Mouse (Mus musculus) adrenal gland, postnatal 14 days (tissue): Measurements from ENCODE around the gene Reep3. TPM values are rescaled to one million over a fixed set of nuclear protein-coding genes. Genes with fewer than 3 reads are reported as not detected.

Experiments
- DNase-seq: peaks from one replicate; pipeline ENCODE4 v3.0.0; 2021; ENCODE audit warnings: mixed read lengths
- total RNA-seq: library from RNA; stranded (reverse); gene quantifications from 2 replicates; pipeline ENCODE4 v1.2.3, GENCODE M21; 2021

Reep3 gene
- total RNA-seq, 1 experiment from 2014 or later = 47.1 TPM

- DNase-seq = no peak
Observed at GRCm38 (mm10) chr10:67052429-67052828, 44.3 kb downstream of the Reep3 start.

DNA sequence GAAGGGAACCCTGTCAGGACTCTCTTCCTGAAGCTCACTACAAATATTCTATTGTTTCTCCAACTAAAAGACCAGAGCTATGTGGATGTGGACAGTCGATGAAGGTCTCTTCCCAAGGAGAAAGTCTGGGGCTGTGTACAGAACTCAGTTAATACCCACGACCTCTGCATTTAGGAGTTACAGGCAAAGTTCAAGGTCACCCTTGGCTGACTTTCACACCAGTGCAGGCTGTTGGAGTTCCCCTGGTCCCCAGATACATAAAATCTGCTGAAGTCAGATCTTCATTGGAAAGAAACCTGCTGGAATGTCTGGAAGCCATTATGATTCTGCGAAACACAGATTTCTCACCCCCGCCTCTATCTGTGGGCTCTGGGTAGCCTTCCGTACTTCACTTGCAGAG, 45.3 kb downstream of the Reep3 start:
- no peak for DNase-seq

- no peak for DNase-seq
Observed at GRCm38 (mm10) chr10:67050766-67051165, 46.0 kb downstream of the Reep3 start.

GRCm38 (mm10) chr10:67049621-67050020, 47.1 kb downstream of the Reep3 start:
- no peak for DNase-seq

DNA sequence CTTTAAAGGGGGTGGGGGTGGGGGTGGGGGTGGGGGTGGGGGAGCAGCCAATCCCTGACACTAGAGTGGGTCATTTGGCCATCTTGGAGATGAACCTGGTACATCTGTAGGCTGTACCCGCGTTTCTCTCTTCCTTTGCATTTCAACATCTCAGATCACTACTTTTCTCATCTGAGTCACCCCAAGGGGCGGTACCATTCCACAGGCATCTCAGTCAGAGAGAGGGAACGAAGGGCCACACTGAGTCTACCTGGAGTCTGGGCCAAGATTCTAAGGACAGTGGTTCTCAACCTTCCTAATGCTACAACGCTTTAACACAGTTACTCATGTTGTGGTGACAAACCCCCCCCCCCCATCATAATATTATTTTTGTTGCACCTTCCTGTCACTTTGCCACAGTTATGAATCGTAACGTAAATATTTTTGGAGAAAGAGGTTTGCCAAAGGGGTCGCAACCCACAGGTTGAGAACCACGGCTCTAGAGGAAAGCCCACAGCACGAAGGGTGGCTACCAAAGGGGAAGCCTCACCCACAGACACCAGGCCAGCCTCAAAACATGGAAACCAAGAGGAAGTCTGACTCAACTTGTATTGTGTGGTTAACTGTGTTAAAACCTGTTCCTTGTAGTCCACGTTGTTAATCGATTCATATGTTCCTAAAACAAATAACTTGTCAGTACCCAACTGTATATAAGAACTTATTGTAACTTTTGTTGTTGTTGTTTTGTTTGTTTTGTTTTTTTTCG, 47.7 kb downstream of the Reep3 start:
- DNase-seq = no peak

DNA sequence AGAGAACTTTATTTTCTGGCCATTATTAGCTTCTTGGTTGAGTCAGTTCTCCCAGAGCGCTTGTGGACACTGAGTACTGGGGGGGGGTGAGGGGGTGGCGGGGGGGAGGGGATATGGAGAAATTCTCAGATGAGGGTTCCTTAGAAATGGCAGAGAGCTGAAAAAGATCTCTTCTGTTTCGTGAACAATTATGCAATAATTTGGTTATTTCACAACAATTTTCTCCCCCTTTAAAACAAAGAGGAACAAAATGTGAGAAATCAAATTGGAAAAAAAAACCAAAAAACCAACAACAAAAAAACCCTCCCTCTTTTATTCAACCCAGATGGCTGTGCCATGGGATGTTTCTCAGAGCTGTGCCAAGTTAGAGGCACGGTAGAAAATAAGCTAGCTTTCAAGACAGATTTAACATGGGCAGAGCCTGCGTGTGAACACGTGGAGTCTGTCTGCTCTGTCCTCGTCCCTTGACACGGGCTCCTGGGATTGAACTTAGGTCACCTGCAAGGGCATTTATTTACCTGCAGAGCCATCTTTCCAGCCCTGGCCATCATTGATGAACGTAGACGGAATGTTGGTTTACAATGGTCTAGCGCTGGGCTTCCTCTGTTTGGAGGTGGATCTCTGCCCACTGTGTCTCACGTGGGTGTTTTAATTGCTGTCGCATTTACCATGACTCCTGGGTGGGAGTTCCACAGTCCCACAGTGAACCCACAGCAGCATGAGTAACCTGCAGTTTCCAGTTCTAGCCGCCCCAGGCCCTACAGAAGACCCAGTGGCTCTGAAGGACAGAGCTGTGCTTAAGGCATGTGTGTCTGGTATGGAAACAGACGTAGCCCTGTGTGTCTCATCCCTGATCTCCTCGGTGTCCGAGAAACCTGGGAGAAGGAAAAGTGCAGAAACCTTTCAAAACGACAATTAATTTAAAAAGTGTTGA, 48.8 kb downstream of the Reep3 start:
- DNase-seq = no peak

DNA sequence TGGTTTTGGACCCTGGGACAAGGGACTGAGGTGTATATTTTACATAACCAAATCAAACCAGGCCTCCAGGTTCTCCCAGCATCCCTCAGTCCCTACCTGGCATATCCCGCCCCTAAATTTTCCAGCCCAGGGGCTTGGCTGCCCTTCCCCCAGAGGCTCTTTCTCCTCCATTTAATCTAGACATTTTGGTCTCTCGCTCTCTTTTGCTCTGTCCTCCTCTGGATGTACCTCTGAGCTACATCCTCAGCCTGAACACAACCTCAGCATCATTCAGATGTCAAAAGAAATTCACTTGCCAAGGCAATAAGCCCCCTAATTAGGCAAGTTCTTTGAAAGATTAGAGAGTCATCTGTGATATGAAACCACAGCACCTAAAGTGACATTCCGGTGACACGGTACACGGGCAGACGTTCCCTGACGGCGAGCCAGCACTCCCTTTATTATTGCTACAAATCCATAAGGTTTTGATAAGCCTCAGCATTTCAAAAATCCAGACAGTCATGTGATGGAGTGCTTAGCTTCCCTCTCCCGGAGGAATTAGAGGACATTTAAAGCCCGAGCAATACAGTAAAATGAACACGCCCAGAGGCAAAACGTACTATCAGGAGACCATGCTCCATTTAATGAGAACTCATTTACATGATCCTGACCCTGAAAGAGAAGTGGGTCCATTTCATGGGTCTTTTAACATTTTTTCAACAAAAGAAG, 51.4 kb downstream of the Reep3 start:
- no peak for DNase-seq

DNA sequence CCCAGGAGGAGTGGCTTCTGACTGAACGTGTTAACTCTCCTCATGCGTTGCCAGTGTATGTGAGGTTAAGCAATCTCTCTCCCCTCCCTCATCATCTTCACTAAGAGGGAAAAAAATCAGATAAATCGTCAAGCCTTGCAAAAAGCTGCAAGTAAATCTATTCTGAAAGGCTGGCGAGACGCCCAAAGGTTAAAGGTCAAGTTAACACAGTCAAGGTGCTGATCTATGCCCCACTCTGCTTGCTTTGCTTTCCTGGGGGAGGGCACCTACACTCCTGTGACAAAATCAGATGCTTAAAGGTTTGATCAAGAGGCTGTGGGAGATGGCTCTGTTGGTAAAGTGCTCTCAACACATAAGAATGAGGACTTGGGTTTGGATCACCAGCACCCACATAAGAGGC, 52.4 kb downstream of the Reep3 start:
- DNase-seq = peak; percentile 53

DNA sequence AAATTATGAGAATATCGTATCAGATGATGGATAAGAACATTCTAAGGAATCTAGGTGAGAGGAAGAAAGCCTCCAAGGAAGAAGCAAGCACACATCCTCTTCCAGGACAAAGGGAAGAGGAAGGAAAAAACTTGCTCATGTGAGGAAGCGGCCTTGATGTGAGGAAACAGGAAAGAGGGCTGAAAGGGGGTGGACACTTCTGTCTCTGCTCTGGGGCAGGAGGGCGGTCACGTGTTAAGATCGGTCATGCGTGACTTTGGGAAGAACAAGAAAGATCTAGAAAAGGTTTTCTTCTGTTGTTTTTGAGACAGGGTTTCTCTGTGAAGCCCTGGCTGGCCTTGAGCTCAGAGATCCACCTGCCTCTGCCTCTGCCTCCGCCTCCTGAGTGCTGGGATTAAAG, 53.5 kb downstream of the Reep3 start:
- no peak for DNase-seq

DNA sequence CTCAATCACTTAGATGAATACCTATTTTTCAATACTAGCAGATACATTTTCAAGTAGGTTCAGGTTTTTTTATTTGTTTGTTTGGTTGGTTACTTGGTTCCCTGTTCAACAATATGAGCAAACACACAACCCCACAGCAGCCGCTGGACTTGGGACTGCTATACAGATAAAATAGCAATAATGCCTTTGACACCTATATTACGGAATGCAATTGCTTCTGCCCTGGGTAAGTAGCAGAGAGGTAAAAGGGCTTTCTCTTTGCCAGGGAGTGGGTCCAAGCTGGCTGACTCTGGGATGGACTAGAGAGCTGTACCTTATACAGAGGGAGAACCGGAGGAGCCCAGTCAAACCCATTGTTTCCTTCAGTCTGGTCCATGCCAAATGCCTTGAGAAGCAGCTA, 56.3 kb downstream of the Reep3 start:
- no peak for DNase-seq

GRCm38 (mm10) chr10:67039001-67039400, 57.7 kb downstream of the Reep3 start:
- DNase-seq = no peak

GRCm38 (mm10) chr10:67036542-67036941, 60.2 kb downstream of the Reep3 start:
- no peak for DNase-seq

DNA sequence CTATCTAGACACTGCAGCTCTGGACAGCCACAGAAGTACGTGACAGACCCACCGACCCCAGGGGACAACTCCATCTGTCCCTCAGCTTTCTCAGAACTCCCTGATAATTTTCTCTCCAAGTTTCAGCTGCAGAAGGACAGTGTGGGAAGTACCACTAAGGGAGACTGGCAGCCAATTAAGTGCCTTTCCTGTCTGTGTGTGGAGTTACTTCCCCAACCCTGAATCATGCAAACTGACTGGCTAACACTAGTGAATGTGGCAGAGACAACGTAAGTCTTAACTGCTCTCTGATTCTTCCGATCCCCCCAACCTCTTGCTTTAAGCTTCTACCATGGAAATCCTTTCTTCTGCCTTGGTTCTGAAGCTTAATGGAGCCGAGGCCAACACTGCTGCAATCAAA, 60.6 kb downstream of the Reep3 start:
- DNase-seq = no peak

- DNase-seq = no peak
Observed at GRCm38 (mm10) chr10:67031186-67031585, 65.6 kb downstream of the Reep3 start.

DNA sequence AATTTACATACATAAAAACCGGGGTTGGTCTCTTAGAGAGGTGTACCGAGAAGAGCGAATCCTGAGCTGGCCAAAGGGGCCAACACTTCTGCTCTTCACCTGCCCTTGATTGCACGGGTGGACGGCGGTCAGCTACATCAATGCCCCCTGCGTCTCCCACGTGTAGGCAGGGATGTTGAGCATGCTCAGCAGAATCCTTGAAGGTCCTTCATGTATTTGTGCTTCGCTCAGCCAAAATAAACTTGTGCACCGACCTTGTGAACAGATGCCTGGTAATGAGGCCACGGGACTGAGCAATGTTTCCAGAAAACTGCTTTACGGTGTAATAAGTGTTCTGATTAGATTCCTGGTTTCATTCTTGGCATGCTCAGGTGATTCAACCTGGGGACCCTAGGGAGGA, 67.4 kb downstream of the Reep3 start:
- peak; percentile 37 for DNase-seq

DNA sequence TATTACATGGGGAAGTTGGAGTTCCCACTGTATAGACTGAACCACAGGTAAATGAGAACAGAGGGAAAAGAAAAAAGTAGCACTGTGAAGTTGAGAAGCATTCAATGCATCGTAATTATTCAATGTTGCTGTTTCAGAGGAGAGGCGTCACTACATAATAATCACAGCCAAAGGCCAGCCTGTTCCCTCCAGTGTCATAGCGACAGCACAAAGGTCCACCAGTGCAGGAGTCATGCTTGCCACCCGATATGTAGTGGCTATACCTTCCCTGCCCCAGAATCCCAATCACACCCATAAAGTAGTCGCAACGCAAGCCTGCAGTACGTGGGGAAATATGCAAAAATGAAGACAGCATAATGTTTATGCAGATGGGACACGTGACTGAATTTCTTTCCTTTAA, 70.4 kb downstream of the Reep3 start:
- DNase-seq = no peak

DNA sequence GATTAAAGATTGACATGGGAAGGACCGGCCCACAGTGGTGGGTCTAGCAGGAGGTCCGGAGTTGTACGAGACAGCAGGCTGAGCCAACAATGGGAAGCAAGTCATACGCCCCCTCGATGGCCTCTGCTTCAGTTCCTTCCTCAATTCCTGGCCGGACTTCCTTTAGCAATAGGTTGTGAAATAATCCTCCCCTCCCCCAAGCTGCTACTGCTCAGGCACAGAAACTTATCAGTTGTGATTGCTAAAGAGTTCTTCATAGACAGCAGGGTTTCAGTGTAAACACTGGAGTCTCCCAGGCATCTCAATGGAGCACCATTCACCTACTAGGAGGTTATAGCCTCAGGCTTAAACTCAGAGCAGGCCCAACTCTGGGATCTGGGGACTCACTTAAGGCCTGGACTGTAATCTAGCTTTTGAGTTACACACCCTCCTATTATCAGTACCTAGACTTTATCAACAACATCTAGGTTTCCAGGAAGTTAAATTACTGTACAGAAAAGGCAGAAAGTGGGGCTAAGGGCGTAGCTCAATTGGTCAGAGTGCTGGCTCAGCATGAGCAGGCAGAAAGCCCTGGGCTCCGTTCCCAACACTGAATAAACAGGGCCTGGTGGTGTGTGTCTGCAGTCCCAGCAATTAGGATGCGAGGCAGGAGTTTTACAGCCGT, 71.0 kb downstream of the Reep3 start:
- peak; percentile 61 for DNase-seq

DNA sequence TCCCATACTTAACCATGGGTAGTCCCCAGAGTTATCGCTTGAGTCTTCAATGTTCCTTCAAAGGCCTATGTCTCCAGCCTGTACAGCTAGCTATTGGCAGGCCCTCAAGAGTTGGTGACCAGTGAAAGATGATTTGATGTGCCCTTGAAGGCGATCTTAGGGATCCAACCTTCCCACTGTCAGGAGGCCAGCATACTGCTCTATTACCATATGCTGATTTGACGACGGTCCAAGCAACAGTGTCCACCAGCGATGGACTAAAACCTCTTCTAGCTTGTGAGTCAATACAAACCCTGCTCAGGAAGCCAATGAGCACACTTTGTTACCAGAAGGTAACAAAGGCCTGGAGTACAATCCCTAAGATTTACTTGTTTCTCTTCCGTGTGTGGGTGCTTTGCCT, 72.4 kb downstream of the Reep3 start:
- DNase-seq = no peak

- no peak for DNase-seq
Observed at GRCm38 (mm10) chr10:67023092-67023491, 73.7 kb downstream of the Reep3 start.

DNA sequence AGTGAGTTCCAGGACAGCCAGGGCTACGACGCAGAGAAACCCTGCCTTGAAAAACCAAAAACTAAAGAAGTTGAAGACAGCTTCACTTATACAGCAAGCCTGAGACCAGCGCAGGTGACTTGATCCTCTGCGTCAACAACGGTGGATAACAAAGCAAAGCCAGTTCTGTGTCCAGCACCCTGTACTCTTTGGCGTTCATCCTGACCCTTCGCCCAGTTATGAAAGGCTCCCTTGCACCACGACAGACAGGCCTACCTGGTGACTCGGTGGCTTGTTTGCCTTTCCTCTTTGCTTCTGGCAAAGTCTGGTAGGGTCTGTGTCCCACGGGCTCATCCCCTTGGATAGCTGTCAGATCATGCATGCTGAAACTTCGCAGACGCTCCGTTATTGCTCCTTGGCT, 75.3 kb downstream of the Reep3 start:
- peak; percentile 37 for DNase-seq

DNA sequence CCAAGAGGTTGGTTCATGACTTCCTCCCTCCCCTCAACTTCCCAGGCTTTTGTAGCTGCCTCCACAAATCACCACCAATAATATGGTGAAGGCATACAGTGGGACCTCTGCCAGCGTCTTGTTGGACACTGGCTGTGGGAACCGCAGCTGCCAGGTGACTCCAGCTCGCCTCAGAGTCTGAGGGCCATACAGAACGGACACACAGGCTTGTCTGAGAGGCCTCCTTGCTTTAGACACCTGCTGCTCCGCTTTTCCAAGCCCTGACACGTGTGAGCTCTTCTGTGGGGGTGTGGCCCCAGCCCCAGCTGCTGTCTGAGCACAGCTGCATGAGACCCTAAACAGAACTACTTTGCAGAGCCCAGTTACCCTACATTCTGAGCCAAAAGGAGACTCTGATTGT, 77.9 kb downstream of the Reep3 start:
- DNase-seq = peak; percentile 54

- DNase-seq = no peak
Observed at GRCm38 (mm10) chr10:67017891-67018290, 78.9 kb downstream of the Reep3 start.
